18 mouse cellular contexts compared by ENCODE assay signal in genomic region chr6:91445316-91445715, GRCm38 (mm10). TPM values are rescaled to one million over a fixed set of nuclear protein-coding genes. Genes with fewer than 3 reads are reported as not detected.
"Had no signal": no experiment of that assay in that cellular context is flagged by ENCODE, and none has a peak within 500 bp of the region (broad histone marks: within the 10 kb centered on the region; RNA-seq: fewer than 3 reads in every experiment).

No protein-coding gene starts in this region.

- DNase-seq: gastrocnemius, postnatal 14 days; gastrocnemius, postnatal 36 days; heart, adult 18-20 months; heart, postnatal 10 days; kidney, adult 11 months; kidney, adult 2 months; kidney, adult 9 months; kidney, postnatal 14 days; kidney, postnatal 36 days; layer of hippocampus, adult 9-11 months; layer of hippocampus, postnatal 36 days; liver; liver, embryonic 13.5 days had no signal

RNA-seq across cellular contexts. Expression of gene Wnt7a, which starts 34.2 kb away (rescaled TPM):
- total RNA-seq: gastrocnemius, adult 18-20 months; gastrocnemius, adult 8-10 months; gastrocnemius, postnatal 14 days; gastrocnemius, postnatal 36 days; heart, adult 18-20 months; heart, adult 8-10 months; heart, postnatal 25 days; hematopoietic stem cell, adult 5-6 weeks had no signal
